Mouse (Mus musculus) ES-E14 (cell line): ENCODE measurements at regions not wholly inside any gene's neighbourhood (a gene's known extent, or its start where the extent isn't known, plus 50 kb on each side); places are given as distances from the start of the nearest gene placed in this dataset.

Experiments used
- HCFC1 ChIP-seq: IDR thresholded peaks from 2 replicates; pipeline ENCODE4 v1.6.1; 2012; ENCODE audit warnings: low read length, inconsistent platforms, borderline replicate concordance; ENCODE audit not compliant: insufficient read depth
- MAFK ChIP-seq: IDR thresholded peaks from 2 replicates; pipeline ENCODE4 v1.6.1; 2014; ENCODE audit warnings: mild to moderate bottlenecking, low read depth, low read length, inconsistent platforms; ENCODE audit not compliant: insufficient read depth
- ZC3H11A ChIP-seq: IDR thresholded peaks from 2 replicates; pipeline ENCODE4 v1.6.1; 2012; ENCODE audit warnings: low read depth, mild to moderate bottlenecking, inconsistent platforms, low read length, borderline replicate concordance
- ZNF384 ChIP-seq: IDR thresholded peaks from 2 replicates; pipeline ENCODE4 v1.6.1; 2012; ENCODE audit warnings: low read depth, low read length, inconsistent platforms

DNA sequence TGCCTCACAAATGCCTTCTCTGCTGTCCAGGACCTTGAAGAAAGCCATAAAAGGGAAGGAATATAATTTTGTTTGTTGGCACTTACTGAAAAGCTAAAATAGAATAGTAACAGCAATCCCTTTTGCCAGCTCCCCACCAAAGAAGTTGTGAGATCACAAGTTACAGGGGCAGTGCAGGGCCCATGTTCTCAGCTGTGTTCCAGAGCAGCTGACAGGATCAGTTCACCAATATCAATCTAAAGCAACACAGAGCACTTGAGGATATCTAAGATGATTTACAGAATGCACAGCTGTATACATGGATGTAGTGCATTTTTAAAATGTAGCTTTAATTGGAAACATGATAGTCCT lies 63.4 kb upstream of the Mbnl1 start:
- TF ChIP-seq ZC3H11A (no peak), HCFC1 (no peak), MAFK (no peak), ZNF384 (no peak)
